Mouse (Mus musculus) liver, postnatal 0 days (tissue): ENCODE measurements around the gene Gm20388. TPM values are rescaled to one million over a fixed set of nuclear protein-coding genes. Genes with fewer than 3 reads are reported as not detected.
A peak's percentile ranks its signal among the peaks of the same experiment; 100 is the strongest.

ENCODE experiments used
- ATAC-seq: fragments of 200-750 bp; cut with Nextera tagmentation; 2 replicates; pipeline ENCODE4 v1.8.0; 2017; ENCODE audit warnings: mild to moderate bottlenecking, moderate library complexity
- DNase-seq: peaks from one replicate; pipeline ENCODE4 v3.0.0-alpha.2; 2016
- H3K27ac ChIP-seq: fragments of 300-500 bp; sonication (generic); 2 replicates; pipeline ENCODE4 v1.5.1; 2014; ENCODE audit warnings: antibody characterized with exemption, moderate library complexity, mild to moderate bottlenecking, low read depth
- H3K27me3 ChIP-seq: fragments of 300-500 bp; sonication (generic); 2 replicates; pipeline ENCODE4 v1.6.1; 2014; ENCODE audit warnings: low read length, control low read depth, mixed read lengths; ENCODE audit not compliant: insufficient read depth
- H3K36me3 ChIP-seq: fragments of 300-500 bp; sonication (generic); replicated peaks from 2 replicates; pipeline ENCODE4 v1.6.1; 2014; ENCODE audit warnings: mild to moderate bottlenecking, control low read depth, low read length, moderate library complexity, mixed read lengths; ENCODE audit not compliant: insufficient read depth
- H3K4me1 ChIP-seq: fragments of 300-500 bp; sonication (generic); 2 replicates; pipeline ENCODE4 v1.6.1; 2014; ENCODE audit warnings: antibody characterized with exemption, mild to moderate bottlenecking, control low read depth; ENCODE audit not compliant: insufficient read depth
- H3K4me2 ChIP-seq: fragments of 300-500 bp; sonication (generic); 2 replicates; pipeline ENCODE4 v1.6.1; 2014; ENCODE audit warnings: low read depth, mild to moderate bottlenecking, low read length, moderate library complexity, mixed read lengths
- H3K4me3 ChIP-seq: fragments of 300-500 bp; sonication (generic); 2 replicates; pipeline ENCODE4 v1.5.1; 2014; ENCODE audit warnings: low read depth, low read length
- H3K9ac ChIP-seq: fragments of 300-500 bp; sonication (generic); replicated peaks from 2 replicates; pipeline ENCODE4 v1.6.1; 2014; ENCODE audit warnings: mild to moderate bottlenecking, moderate library complexity
- H3K9me3 ChIP-seq: fragments of 300-500 bp; sonication (generic); 2 replicates; pipeline ENCODE4 v1.6.1; 2016; ENCODE audit warnings: mild to moderate bottlenecking, control low read depth, low read length, mixed read lengths
- CTCF ChIP-seq: sonication (generic); IDR thresholded peaks from 2 replicates; pipeline ENCODE4 v1.5.1; 2016; ENCODE audit warnings: antibody characterized with exemption, low read depth
- EP300 ChIP-seq: IDR thresholded peaks from 2 replicates; pipeline ENCODE4 v1.6.1; 2016; ENCODE audit warnings: antibody characterized with exemption, low read depth, mild to moderate bottlenecking
- WGBS: fragments of 180-500 bp; shearing (Covaris S2); extraction: QIAGEN DNeasy Blood & Tissue Kit; methylation state at CpG from one replicate; pipeline ENCODE4 v1.1.7; 2014; ENCODE audit not compliant: insufficient replicate concordance; 5-methylcytosine and 5-hydroxymethylcytosine counted together
- polyA plus RNA-seq: library from polyadenylated mRNA; unstranded; fragments of >200 nt; fragmentation: Nextera tagmentation; extraction: Ambion mirVana; gene quantifications from 2 replicates; pipeline ENCODE4 v1.2.1, GENCODE M21; 2015

The Gm20388 gene
- polyA plus RNA-seq, 1 experiment from 2014 or later: not detected

DNA sequence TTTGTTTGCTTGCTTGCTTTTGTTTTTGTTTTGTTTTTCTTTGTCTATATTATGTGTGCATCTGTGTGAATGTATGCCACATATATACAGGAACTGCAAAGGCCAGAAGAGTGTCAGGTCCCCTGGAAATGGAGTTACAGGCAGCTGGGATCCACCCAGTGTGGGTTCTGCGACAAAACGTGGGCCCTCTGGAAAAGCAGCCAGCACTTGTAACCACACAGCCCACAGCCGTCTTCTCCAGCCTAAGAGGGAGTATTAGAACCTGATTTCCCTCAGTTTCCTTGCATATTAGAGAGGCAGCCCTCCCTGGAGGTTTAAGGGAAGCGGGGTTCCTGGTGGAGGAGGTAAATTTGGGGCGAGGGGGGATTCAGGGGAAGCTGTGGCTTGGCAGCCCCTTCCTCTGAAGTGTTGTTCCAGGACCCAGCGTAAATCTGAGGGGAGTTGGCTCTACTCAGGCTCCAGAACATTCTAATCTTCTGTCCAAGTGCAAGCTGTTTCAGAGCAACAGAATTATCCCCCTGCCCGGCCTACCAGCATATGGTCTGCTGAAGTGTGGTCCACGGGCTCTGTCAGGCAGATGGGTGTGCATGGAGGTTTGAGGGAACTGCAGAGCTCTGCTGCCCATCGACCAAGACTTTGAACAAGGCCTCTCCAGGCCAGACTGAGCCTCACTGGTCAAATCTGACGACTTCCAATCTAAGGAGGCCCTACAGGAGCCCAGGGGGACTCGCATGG lies 392.5 kb downstream of the Gm20388 start:
- TF ChIP-seq EP300 (no peak), CTCF (no peak)
- Histone ChIP-seq H3K9ac (no peak overlapping the region), H3K36me3 (no peaks in the 10 kb centered on the region), H3K9me3 (no peaks in the 10 kb centered on the region), H3K4me3 (no peak overlapping the region), H3K4me1 (peaks cover 8% of the 10 kb centered on the region; the same call in 1 of the 2 replicates), H3K27ac (no peak overlapping the region), H3K27me3 (peaks cover 12% of the 10 kb centered on the region; the same call in 1 of the 2 replicates), H3K4me2 (no peak overlapping the region)
- 69% methylated on average over 11 of the region's 11 CpGs for WGBS
- DNase-seq: no peak
- no peak for ATAC-seq

DNA sequence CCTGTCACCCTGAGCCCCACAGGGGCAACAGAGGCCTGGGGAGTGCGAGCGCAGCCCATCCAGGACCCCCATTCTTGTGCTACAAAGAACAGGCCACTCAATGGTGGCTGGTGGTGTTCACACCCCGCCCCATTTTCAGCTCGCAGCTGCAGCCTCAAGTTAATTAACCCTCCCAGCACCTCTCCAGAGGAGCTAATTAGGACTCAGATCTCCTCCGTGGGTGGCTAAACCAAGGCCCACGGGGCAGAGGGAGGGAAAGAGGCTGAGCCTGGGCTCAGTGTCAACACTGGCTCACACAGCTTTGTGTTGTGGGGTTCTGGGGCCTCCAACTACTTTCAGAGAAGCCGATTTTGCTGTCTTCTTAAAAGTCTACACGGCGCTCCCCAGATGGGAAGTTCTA lies 393.5 kb downstream of the Gm20388 start:
- WGBS: 65% methylated on average over 9 of the region's 9 CpGs

DNA sequence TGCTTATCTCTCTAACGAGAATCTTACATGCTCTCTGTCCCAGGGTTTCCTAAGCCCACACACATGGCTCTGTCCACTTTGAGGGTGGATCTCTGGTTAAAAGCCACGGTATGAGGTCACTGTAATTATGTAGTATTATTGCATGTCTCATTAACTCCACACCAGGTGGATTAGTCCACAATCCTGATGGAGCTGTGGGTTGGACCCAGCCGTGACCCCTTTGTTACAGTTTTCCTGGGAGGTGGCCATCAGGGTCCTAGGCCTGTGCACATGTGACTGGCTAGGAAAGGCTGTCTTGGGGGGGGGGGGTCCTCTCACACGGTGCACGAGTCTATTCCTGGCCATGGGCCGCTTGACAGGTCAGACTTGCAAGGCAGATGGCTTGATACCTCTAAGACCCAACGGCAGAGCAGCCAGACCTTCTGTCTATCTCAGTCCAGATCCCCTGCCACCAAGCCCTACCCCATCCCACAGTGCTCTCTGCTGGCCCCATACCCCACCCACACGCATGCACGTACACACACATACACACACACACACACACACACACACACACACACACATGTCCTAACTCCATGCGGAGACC lies 395.3 kb downstream of the Gm20388 start:
- ATAC-seq (no peak), DNase-seq (no peak)
- Histone ChIP-seq H3K9me3 (no peaks in the 10 kb centered on the region), H3K36me3 (no peaks in the 10 kb centered on the region), H3K4me2 (no peak overlapping the region), H3K4me3 (no peak overlapping the region), H3K9ac (no peak overlapping the region), H3K27me3 (peaks cover 12% of the 10 kb centered on the region; the same call in 1 of the 2 replicates), H3K4me1 (no peaks in the 10 kb centered on the region; the same call in 1 of the 2 replicates), H3K27ac (no peak overlapping the region)
- TF ChIP-seq EP300: no peak
- TF ChIP-seq CTCF: no peak
- WGBS: 85% methylated on average over 9 of the region's 10 CpGs

More for the DNA sequence above, 393.5 kb downstream of the Gm20388 start:
- Histone ChIP-seq H3K27ac (no peak overlapping the region), H3K9ac (no peak overlapping the region), H3K9me3 (no peaks in the 10 kb centered on the region), H3K4me2 (no peak overlapping the region), H3K36me3 (no peaks in the 10 kb centered on the region), H3K4me1 (peaks cover 8% of the 10 kb centered on the region; the same call in 1 of the 2 replicates), H3K4me3 (no peak overlapping the region), H3K27me3 (peaks cover 12% of the 10 kb centered on the region; the same call in 1 of the 2 replicates)
- DNase-seq: no peak
- TF ChIP-seq EP300 (no peak), CTCF (no peak)
- no peak for ATAC-seq

DNA sequence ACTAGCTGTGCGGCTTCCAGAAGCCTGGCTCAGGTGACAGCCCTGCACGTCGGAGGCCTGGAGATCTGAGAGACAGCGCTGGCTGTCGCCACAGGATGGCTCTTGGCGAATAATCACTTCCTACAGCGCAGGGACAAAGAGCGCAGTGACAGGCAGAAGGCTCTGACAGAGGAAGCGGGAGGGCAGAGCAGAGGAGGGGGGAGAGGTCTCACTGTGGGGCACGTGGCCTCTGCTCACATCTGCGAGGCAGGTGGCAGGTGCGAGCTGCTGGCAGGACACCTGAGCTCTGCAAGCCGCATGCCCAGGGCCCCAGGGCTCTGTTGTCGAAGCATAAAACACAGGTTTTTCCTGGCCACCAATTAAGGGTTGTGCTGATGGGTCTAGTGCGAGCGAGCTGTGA lies 396.5 kb downstream of the Gm20388 start:
- ATAC-seq (peak; percentile 55), DNase-seq (no peak)
- no peak for TF ChIP-seq EP300
- TF ChIP-seq CTCF: no peak
- Histone ChIP-seq H3K27me3 (peaks cover 12% of the 10 kb centered on the region; the same call in 1 of the 2 replicates), H3K9me3 (no peaks in the 10 kb centered on the region), H3K9ac (no peak overlapping the region), H3K4me1 (no peaks in the 10 kb centered on the region), H3K4me2 (no peak overlapping the region), H3K27ac (no peak overlapping the region), H3K4me3 (no peak overlapping the region), H3K36me3 (no peaks in the 10 kb centered on the region)
- 19% methylated on average over 15 of the region's 16 CpGs for WGBS

DNA sequence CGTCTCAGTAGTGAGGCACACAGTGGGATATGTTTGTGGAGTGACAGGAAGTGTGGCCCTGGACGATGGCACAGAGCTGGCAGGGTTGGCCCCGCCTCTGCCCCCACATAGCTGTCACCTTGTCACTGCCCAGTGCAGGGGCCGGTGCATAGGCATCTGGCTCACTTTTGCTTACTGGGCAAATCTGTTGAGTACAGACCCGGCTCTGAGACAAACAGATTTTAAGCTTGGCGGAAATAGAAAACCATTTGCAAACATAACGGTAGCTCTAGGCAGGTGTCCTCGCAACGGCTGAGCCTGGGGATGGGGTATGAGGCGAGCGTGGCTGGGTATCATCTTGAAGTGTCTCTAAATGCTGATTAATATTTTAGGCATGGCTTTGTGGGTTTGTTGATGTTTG lies 396.9 kb downstream of the Gm20388 start:
- H3K4me1 ChIP-seq: no peaks in the 10 kb centered on the region
- no peak overlapping the region for H3K9ac ChIP-seq
- H3K4me3 ChIP-seq: no peak overlapping the region
- peaks cover 12% of the 10 kb centered on the region; the same call in 1 of the 2 replicates for H3K27me3 ChIP-seq
- TF ChIP-seq EP300: no peak
- no peak overlapping the region for H3K4me2 ChIP-seq
- 51% methylated on average over 11 of the region's 11 CpGs for WGBS
- ATAC-seq (0 out of 2 replicates have a peak, but pooled peaks have one; percentile 18), DNase-seq (no peak)
- H3K36me3 ChIP-seq: no peaks in the 10 kb centered on the region
- H3K27ac ChIP-seq: no peak overlapping the region
- no peaks in the 10 kb centered on the region for H3K9me3 ChIP-seq

DNA sequence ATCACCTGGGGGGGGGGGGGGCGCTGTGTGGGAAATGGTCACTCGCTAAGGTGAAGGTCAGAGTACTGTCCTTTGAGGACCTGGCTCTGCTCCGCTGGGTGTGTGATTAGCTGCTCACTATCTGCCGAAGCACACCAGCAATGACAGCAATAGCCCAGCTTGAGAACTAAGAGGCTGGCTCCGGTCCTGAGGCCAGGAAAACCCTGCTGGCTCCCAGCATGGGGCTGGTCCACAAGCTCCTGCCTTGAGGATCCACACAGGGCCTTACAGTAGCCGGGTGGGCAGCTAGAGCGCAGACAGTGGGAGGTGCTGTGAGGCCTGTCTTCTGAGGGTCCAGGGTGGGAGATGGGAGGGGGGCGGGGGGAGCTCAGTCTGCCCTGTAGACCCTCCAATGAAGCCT lies 397.5 kb downstream of the Gm20388 start:
- WGBS: 73% methylated on average over 8 of the region's 8 CpGs
- H3K4me2 ChIP-seq: no peak overlapping the region
- TF ChIP-seq CTCF (no peak), EP300 (no peak)
- H3K36me3 ChIP-seq: no peaks in the 10 kb centered on the region
- H3K27ac ChIP-seq: no peak overlapping the region
- no peaks in the 10 kb centered on the region for H3K4me1 ChIP-seq
- no peak overlapping the region for H3K9ac ChIP-seq
- no peak for DNase-seq
- H3K9me3 ChIP-seq: no peaks in the 10 kb centered on the region
- H3K4me3 ChIP-seq: no peak overlapping the region
- no peak for ATAC-seq
- peaks cover 12% of the 10 kb centered on the region; the same call in 1 of the 2 replicates for H3K27me3 ChIP-seq
